Mouse (Mus musculus) embryonic facial prominence, embryonic 13.5 days (tissue): ENCODE results near the gene Dynlt1b. TPM values are rescaled to one million over a fixed set of nuclear protein-coding genes. Genes with fewer than 3 reads are reported as not detected.
A peak's percentile ranks its signal among the peaks of the same experiment; 100 is the strongest.
"Not testable (repeated sequence)": the region's sequence is repeated elsewhere in the genome, so short reads cannot be mapped to it uniquely, and the experiment has no call there.

Experiments
- ATAC-seq: fragments of 200-750 bp; cut with Nextera tagmentation; 2 replicates; pipeline ENCODE4 v1.8.0; 2017; ENCODE audit warnings: low read depth; ENCODE audit not compliant: insufficient number of reproducible peaks, insufficient read depth, low FRiP score, low TSS enrichment
- H3K27ac ChIP-seq: fragments of 300-500 bp; sonication (generic); 2 replicates; pipeline ENCODE4 v1.5.1; 2015; ENCODE audit warnings: moderate library complexity, mild to moderate bottlenecking, inconsistent platforms
- H3K27me3 ChIP-seq: fragments of 300-500 bp; sonication (generic); 2 replicates; pipeline ENCODE4 v1.6.1; 2015; ENCODE audit warnings: mild to moderate bottlenecking, inconsistent platforms
- H3K36me3 ChIP-seq: fragments of 300-500 bp; sonication (generic); 2 replicates; pipeline ENCODE4 v1.6.1; 2015; ENCODE audit warnings: mild to moderate bottlenecking, inconsistent platforms
- H3K4me1 ChIP-seq: fragments of 300-500 bp; sonication (generic); 2 replicates; pipeline ENCODE4 v1.6.1; 2015; ENCODE audit warnings: inconsistent platforms
- H3K4me2 ChIP-seq: fragments of 300-500 bp; sonication (generic); 2 replicates; pipeline ENCODE4 v1.6.1; 2015; ENCODE audit warnings: moderate library complexity, mild to moderate bottlenecking, inconsistent platforms
- H3K4me3 ChIP-seq: fragments of 300-500 bp; sonication (generic); 2 replicates; pipeline ENCODE4 v1.5.1; 2015; ENCODE audit warnings: mild to moderate bottlenecking, inconsistent platforms
- H3K9ac ChIP-seq: fragments of 300-500 bp; sonication (generic); 2 replicates; pipeline ENCODE4 v1.6.1; 2015; ENCODE audit warnings: mild to moderate bottlenecking, inconsistent platforms
- H3K9me3 ChIP-seq: fragments of 300-500 bp; sonication (generic); 2 replicates; pipeline ENCODE4 v1.6.1; 2016; ENCODE audit warnings: inconsistent platforms
- WGBS: fragments of 180-500 bp; shearing (Covaris S2); methylation state at CpG from one replicate; pipeline ENCODE4 v1.1.7; 2015; ENCODE audit warnings: mixed read lengths; 5-methylcytosine and 5-hydroxymethylcytosine counted together
- polyA plus RNA-seq: library from polyadenylated mRNA; unstranded; fragments of >200 nt; fragmentation: Nextera tagmentation; extraction: Ambion mirVana; gene quantifications from 2 replicates; pipeline ENCODE4 v1.2.1, GENCODE M21; 2015

Gene Dynlt1b
- polyA plus RNA-seq, 1 experiment from 2014 or later = 511 TPM

DNA sequence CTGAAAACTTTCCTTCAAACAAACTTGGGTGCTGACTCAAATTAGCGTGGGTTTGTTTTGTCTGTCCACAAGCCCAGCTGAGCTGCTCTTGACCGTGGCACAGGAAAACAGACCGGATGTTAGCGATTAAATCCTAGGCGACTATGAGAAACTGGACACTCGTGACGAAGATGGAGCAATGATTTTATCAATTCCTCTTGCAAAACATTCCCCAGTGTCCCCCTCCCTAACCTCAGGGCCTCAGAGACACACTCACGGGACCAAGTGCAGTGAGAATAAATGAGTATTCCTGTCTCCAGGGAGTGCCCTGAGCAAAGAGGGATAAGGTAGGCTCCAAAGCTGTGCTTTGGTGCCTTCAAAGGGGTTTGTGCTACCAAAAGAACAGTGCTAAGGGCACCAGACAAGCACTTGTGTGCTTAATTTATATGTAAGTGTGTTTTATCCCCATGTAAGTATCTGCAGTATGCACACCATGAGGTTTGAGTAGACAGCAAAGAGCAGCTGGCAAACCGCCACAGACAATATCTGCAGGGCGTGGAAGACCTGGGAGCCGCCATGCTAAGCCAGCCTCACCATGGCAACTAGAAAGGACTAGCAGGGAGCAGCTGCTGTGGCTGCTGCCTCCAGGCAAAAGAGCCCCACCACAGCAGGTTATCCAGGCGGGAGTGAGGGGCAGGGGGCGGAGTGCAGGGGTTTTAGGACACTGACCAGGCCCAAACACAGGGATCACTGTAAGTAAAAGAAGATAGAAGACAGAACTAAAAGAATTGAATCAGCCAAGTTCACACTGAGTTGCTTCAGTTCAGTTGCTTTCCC is 30.4 kb upstream of the Dynlt1b start:
- H3K36me3 ChIP-seq, H3K9me3 ChIP-seq, H3K9ac ChIP-seq, H3K4me1 ChIP-seq, H3K27me3 ChIP-seq, H3K4me3 ChIP-seq: not testable (repeated sequence)
- peak; percentile 45; the same call in 1 of the 2 replicates for ATAC-seq
- 0 out of 2 replicates have a peak overlapping the region, but pooled peaks have one; percentile 11 for H3K4me2 ChIP-seq
- WGBS = 11% methylated on average over 8 of the region's 13 CpGs
- H3K27ac ChIP-seq = peak overlapping the region; percentile 65

DNA sequence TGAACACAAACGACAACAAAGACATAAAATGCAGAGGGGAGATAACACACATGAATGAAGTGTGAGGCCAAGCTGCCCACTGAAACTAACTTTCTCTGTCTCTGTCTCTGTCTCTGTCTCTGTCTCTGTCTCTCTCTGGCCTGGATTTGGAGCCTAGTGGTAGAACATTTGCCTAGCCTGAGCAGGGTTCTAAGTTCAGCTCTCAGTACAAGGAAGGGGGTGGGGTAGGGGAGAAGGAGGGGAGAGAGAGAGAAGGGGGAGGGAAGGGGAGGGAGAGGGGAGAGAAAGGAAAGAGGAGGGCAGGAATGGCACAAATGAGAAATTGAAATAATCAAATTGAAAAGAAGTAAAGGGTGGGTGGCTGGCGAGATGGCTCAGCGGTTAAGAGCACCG is 29.8 kb upstream of the Dynlt1b start:
- H3K27ac ChIP-seq = peak overlapping the region; percentile 65
- WGBS = 71% methylated on average over 4 of the region's 4 CpGs
- not testable (repeated sequence) for H3K9me3 ChIP-seq, H3K4me3 ChIP-seq, ATAC-seq, H3K36me3 ChIP-seq, H3K9ac ChIP-seq, H3K4me1 ChIP-seq, H3K27me3 ChIP-seq
- H3K4me2 ChIP-seq = 0 out of 2 replicates have a peak overlapping the region, but pooled peaks have one; percentile 11

DNA sequence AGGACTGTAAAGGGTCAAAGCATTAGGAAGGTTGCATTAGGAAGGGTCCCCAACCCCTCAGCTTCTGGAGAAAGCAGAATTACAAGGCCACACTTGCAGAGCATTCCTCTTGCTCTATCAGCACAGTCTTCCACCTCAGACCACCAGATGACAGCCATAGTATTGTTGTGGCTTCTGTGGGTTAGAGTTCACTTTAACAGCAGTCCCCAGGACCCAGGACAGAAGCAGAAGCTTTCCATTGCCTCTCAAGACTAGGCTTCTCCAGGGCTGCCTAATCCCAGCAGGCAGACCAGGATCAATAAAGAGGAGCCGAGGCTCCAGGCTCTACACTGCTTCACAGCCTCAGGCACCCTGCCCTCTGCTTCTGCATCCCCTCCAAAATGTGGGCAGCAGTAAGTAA is 25.4 kb upstream of the Dynlt1b start:
- 38% methylated on average over 1 of the region's 1 CpGs for WGBS
- not testable (repeated sequence) for H3K27me3 ChIP-seq, ATAC-seq

DNA sequence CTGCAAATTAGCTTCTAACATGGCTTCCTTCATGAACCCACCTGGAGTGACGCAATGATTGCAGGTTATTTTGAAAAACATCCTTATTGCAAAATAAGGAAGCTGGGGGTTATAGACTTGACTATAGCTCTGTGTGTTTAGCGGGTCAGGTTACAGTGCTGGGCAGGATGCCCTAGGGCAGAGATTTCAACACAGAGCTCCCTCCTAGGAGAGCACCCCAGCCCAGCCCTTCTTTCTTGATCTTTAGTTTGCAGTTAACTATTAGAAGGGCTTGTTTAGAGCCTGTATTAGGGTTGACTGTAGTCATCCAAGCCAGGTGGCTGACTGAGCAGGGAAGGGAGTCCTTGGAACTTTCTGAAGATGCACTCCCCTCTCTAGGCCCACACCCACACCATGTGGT is 22.9 kb upstream of the Dynlt1b start:
- H3K9me3 ChIP-seq, H3K4me2 ChIP-seq, H3K9ac ChIP-seq, H3K27ac ChIP-seq, H3K4me3 ChIP-seq, H3K36me3 ChIP-seq, H3K27me3 ChIP-seq, H3K4me1 ChIP-seq: not testable (repeated sequence)
- ATAC-seq = peak; percentile 67; the same call in 1 of the 2 replicates
- 28% methylated on average over 1 of the region's 2 CpGs for WGBS

More for the DNA sequence above, 25.4 kb upstream of the Dynlt1b start:
- H3K4me1 ChIP-seq, H3K36me3 ChIP-seq, H3K9ac ChIP-seq, H3K9me3 ChIP-seq, H3K27ac ChIP-seq, H3K4me2 ChIP-seq, H3K4me3 ChIP-seq: not testable (repeated sequence)

DNA sequence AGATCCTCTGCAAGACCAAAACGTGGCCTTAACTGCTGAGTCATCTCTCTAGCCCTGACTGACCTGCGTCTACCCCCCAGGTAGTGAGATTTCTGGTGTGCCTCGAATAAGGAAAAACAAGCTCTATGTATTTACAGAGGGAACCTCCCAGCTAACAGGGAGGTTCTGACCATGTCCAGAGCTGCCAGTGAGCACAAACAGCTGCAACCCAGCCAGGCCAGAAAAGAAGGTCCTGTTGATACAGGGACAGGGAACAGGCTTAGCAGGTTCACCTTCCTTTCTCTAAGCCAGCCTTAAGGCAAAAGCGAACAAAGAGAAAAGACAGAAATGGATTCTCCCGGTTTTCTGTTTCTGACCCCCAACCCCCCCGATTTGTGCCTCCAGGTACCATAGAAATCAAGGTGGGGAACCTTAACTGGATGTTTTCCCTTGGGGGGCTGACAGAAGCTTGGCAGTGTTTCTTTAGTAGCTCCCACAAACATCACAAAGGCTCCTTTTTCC is 19.1 kb upstream of the Dynlt1b start:
- not testable (repeated sequence) for H3K27me3 ChIP-seq, H3K27ac ChIP-seq, H3K4me3 ChIP-seq, ATAC-seq, H3K9ac ChIP-seq, H3K4me1 ChIP-seq, H3K9me3 ChIP-seq, H3K4me2 ChIP-seq, H3K36me3 ChIP-seq
- WGBS = 38% methylated on average over 6 of the region's 6 CpGs

DNA sequence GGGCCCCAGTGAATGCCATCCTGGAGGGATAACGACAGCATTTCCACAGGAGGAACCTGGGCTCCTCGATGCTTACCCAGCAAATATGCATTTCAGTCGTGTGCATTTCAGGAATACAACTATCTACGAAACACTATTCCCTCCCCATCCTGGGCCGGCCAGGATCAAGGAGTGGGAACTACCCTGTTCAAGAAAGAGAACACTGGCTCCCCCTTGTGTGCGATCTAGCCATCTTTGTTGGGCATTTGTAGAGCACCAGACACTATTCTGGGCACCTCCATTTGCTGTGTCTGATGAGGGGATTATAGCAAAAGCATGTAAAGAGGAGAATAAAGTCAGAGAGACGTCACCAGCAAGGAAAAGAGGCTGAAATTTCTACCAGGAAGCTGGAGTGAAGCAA is 12.8 kb upstream of the Dynlt1b start:
- WGBS = 37% methylated on average over 5 of the region's 7 CpGs
- not testable (repeated sequence) for H3K9ac ChIP-seq, H3K4me2 ChIP-seq, H3K27me3 ChIP-seq, H3K4me3 ChIP-seq, ATAC-seq, H3K4me1 ChIP-seq, H3K27ac ChIP-seq, H3K36me3 ChIP-seq, H3K9me3 ChIP-seq

DNA sequence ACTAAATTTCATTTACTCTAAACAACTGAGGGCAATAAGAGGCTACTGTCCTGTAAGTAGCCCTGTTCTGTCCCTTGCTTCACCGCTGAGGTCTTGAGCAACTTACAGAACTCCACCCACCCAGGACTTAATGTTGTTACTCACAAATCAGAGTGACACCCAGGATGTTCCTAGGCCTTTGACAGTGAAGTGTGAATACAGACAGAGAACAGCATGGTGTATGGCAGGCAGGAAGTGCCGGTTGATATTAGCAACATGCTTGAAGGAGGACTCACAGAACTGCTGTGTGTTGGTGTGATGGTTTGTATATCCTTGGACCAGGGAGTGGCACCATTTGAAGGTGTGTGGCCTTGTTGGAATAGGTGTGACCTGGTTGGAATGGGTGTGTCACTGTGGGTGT is 9.4 kb upstream of the Dynlt1b start:
- not testable (repeated sequence) for H3K27ac ChIP-seq, H3K4me2 ChIP-seq, ATAC-seq, H3K4me3 ChIP-seq, H3K9ac ChIP-seq, H3K27me3 ChIP-seq, H3K4me1 ChIP-seq, H3K9me3 ChIP-seq, H3K36me3 ChIP-seq
- 97% methylated on average over 1 of the region's 2 CpGs for WGBS

DNA sequence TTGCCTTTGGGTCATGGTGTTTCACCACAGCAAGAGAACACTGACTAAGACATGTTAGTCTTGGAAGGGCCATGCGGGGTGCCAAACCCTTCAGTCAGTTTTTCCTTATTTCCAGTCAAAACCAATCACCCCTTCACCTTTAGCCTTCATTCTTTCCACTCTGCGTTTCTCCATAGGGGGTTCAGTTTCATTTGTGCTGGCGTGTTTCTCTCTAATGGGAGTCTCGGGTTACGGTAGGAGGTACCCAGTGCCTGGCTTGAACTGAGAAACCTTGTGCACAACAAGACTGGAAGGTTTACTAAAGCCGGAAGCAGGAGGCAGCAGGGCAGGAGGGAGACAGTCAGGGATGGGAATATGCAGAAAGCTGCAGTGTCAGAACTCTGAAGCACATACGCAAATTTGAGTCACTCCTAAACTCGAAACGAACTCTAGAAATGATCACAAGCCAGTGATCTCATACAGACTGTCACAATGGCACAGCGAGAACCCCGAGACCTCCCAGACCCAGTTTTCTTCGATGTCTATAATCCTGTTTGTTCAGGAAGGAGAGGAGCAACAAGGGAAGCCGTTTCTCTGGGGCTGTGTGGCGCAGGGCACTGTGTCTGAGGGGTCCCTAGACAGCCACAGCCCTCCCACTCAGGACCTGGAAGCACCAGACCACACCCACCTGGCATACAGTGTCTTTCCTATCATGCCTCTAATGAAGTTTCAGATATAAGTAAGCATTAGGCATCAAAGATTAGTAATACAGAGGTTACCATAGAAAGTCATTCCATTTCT is 8.2 kb upstream of the Dynlt1b start:
- ATAC-seq, H3K36me3 ChIP-seq, H3K9ac ChIP-seq, H3K27ac ChIP-seq, H3K27me3 ChIP-seq, H3K4me3 ChIP-seq, H3K4me2 ChIP-seq, H3K4me1 ChIP-seq, H3K9me3 ChIP-seq: not testable (repeated sequence)
- 38% methylated on average over 13 of the region's 14 CpGs for WGBS

DNA sequence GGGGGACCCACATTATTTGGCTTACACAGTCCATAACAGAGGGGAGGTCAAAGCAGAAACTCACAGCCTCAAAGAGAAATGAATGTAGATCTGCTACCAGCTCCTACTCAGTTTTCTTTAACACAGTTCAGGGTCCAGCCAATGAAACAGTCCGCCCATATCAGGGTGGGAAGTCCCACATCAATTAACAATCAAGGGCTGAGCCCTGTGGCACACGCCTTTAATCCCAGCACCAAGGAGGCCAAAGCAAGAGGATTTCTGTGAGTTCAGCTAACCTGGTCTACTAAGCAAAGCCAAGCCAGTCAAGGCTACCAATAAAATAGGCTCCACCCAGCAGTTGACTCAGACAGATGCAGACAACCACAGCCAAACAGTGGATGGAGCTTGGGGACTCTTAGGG is 7.5 kb upstream of the Dynlt1b start:
- H3K9me3 ChIP-seq, H3K4me1 ChIP-seq, H3K36me3 ChIP-seq, H3K4me3 ChIP-seq, H3K27ac ChIP-seq, H3K4me2 ChIP-seq, H3K9ac ChIP-seq, H3K27me3 ChIP-seq, ATAC-seq: not testable (repeated sequence)
- 68% methylated on average over 2 of the region's 2 CpGs for WGBS

DNA sequence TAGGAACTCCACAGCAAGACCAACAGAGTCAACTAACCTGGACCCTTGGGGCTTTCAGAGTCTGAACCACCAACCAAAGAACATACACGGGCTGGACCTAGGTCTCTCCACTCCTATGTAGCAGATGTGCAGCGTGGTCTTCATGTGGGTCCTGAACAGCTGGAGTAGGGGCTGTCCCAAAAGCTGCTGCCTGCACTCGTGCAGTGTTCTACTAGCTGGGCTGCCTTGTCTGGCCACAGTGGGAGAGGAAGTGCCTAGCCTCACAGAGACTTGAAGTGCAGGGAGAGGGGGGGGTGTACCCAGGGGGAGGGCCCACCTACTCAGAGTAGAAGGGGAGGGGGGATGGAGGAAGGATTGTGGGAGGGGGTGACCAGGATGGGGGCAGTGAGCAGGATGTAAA is 7.1 kb upstream of the Dynlt1b start:
- H3K9me3 ChIP-seq, H3K4me2 ChIP-seq, H3K4me1 ChIP-seq, H3K27me3 ChIP-seq, H3K4me3 ChIP-seq, ATAC-seq, H3K9ac ChIP-seq, H3K27ac ChIP-seq, H3K36me3 ChIP-seq: not testable (repeated sequence)
- WGBS = 49% methylated on average over 3 of the region's 3 CpGs

DNA sequence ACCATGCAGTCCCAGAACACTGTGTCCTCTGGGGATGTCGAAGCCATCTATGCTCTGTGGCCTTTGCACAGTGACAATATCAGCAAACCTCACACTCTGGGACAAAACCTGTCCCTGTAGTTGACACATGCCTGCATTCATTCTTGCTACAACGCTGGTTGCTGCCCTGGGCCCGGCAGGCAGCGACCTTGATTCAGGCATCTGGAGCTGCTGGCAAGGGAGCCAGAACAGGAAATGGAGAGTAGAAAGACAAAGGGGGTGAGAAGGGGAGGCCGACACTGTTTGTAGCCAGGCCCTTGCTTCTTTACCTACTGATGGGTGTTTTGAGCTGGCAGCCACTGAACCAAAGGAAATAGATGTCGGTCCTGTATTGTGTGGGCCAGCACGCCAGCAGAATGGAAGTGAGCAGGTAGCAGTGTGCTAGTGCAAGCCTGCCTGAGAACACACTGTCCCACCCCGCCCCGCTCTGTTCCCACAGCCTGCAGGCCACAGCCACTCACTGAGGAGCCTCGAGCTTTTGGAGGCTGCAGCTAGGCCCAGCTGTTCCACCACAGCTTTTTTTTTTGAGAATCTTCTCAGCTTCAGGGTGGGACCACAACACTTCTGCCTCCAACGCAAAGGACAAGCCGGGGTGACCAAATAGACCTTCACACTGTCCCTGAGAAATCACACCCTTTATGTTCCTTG is 5.5 kb upstream of the Dynlt1b start:
- H3K4me2 ChIP-seq, H3K9ac ChIP-seq, H3K27ac ChIP-seq, H3K27me3 ChIP-seq, H3K4me3 ChIP-seq, H3K9me3 ChIP-seq, H3K4me1 ChIP-seq, H3K36me3 ChIP-seq: not testable (repeated sequence)
- peak; percentile 62; the same call in 1 of the 2 replicates for ATAC-seq
- WGBS = 59% methylated on average over 12 of the region's 12 CpGs
